Mouse (Mus musculus): ENCODE data around the gene Ttc39a. TPM values are rescaled to one million over a fixed set of nuclear protein-coding genes. Genes with fewer than 3 reads are reported as not detected.

The Ttc39a gene
- total RNA-seq, 1 experiment: 1.9 TPM

DNA sequence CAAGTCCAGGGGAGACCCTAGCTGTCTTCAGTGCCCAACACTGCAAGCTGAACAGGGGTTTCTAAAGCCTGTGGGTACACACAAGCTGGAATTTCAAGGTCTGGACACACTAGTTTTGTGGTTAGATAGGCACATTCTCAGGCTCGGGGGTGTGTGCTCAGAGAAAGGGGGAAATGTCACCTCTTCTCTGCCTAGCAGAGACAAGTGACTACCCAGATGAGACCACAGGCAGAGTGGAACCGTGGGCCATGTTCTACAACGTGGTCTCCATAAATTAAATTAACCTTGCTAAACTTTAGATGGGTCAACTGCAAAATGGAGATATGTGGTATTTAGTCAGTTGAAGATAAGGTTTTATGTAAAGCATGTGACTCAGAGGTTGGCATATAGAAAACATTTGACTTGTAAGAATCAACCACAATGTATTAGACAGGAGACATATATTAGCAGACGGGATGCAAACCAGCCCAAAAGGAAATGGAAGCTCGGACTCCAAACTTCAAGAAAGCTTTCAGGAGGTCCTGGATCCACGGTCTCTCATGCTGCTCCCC lies 13.1 kb upstream of the Ttc39a start:
- no peaks in the 10 kb centered on the region for H3K36me3 ChIP-seq (ENCODE audit: control insufficient read depth, insufficient read depth, low read length, poor library complexity, severe bottlenecking)
- H3K9ac ChIP-seq (ENCODE audit: insufficient read depth, low read depth, low read length, poor library complexity, severe bottlenecking): no peak overlapping the region
- in situ Hi-C loops (cut with MboI; ENCODE audit: low sequenced_read_pairs in 2 of 2, unreplicated experiment in 2 of 2): no loop called here
- no peak overlapping the region for H3K27ac ChIP-seq (ENCODE audit: insufficient read depth, low read depth, low read length, poor library complexity, severe bottlenecking)
- DNase-seq (ENCODE audit: low read depth, low spot score): no peak
- no peak overlapping the region for H3K4me3 ChIP-seq (ENCODE audit: insufficient read depth in 1 of 2, low read depth in 1 of 2, low read length in 2 of 2, poor library complexity in 1 of 2, severe bottlenecking in 1 of 2)
- H3K4me1 ChIP-seq (ENCODE audit: control insufficient read depth in 2 of 2, insufficient read depth in 2 of 2, low read length in 2 of 2, poor library complexity in 1 of 2): peaks cover 0 to 2% of the 10 kb centered on the region in 2 experiments; a peak in 1 of 4 replicates
- TF ChIP-seq ZC3H11A (IDR thresholded peaks at IDR 0.05; ENCODE audit: borderline replicate concordance, low read depth, low read length) (no peak), HCFC1 (IDR thresholded peaks at IDR 0.05; ENCODE audit: borderline replicate concordance, insufficient read depth, low read length) (no peak), MAFK (IDR thresholded peaks at IDR 0.05; ENCODE audit: insufficient read depth, low read depth, low read length) (no peak)
- H3K9me3 ChIP-seq (ENCODE audit: control insufficient read depth, insufficient read depth, low read depth, low read length): no peaks in the 10 kb centered on the region

DNA sequence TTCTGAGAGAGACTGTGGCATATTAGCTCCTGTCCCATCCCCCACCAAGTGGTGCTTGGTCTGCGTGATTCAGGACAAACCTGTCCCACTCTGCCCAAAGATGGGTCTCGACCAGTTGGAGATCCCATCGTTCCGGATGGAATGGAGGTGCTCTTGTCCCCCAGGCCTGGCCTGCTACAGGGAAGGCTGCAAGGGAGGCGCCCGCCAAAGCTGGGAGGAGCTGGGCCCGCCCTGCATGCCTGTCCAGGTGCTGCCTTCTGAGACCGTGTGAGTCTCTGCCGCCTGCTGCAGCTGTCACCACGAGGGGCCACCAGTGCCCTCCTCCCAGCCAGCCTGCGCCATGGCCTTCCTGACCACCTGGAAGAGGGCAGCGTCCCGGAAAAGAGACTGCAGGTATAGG lies 12.5 kb upstream of the Ttc39a start:
- no peak for TF ChIP-seq ZNF384 (IDR thresholded peaks at IDR 0.05; ENCODE audit: low read depth, low read length)
- TF ChIP-seq HCFC1 (IDR thresholded peaks at IDR 0.05; ENCODE audit: borderline replicate concordance, insufficient read depth, low read length): no peak
- TF ChIP-seq ZC3H11A (IDR thresholded peaks at IDR 0.05; ENCODE audit: borderline replicate concordance, low read depth, low read length): no peak
- TF ChIP-seq MAFK (IDR thresholded peaks at IDR 0.05; ENCODE audit: insufficient read depth, low read depth, low read length): no peak
- TF ChIP-seq CHD2 (IDR thresholded peaks at IDR 0.05; ENCODE audit: low read depth, low read length): no peak
- no peak for DNase-seq (ENCODE audit: low read depth, low spot score)
- in situ Hi-C loops (cut with MboI; ENCODE audit: low sequenced_read_pairs in 2 of 2, unreplicated experiment in 2 of 2): no loop called here
- no peaks in the 10 kb centered on the region for H3K9me3 ChIP-seq (ENCODE audit: control insufficient read depth, insufficient read depth, low read depth, low read length)
- H3K9ac ChIP-seq (ENCODE audit: insufficient read depth, low read depth, low read length, poor library complexity, severe bottlenecking): peak overlapping the region; percentile 15; the same call in 1 of the 2 replicates
- no peaks in the 10 kb centered on the region for H3K36me3 ChIP-seq (ENCODE audit: control insufficient read depth, insufficient read depth, low read length, poor library complexity, severe bottlenecking)
- no peak overlapping the region for H3K27ac ChIP-seq (ENCODE audit: insufficient read depth, low read depth, low read length, poor library complexity, severe bottlenecking)
- H3K4me1 ChIP-seq (ENCODE audit: control insufficient read depth in 2 of 2, insufficient read depth in 2 of 2, low read length in 2 of 2, poor library complexity in 1 of 2): peaks cover 0 to 2% of the 10 kb centered on the region in 2 experiments; a peak in 1 of 4 replicates
- peak overlapping the region; percentile 14 to 16; a peak in 2 of 4 replicates for H3K4me3 ChIP-seq (ENCODE audit: insufficient read depth in 1 of 2, low read depth in 1 of 2, low read length in 2 of 2, poor library complexity in 1 of 2, severe bottlenecking in 1 of 2)

DNA sequence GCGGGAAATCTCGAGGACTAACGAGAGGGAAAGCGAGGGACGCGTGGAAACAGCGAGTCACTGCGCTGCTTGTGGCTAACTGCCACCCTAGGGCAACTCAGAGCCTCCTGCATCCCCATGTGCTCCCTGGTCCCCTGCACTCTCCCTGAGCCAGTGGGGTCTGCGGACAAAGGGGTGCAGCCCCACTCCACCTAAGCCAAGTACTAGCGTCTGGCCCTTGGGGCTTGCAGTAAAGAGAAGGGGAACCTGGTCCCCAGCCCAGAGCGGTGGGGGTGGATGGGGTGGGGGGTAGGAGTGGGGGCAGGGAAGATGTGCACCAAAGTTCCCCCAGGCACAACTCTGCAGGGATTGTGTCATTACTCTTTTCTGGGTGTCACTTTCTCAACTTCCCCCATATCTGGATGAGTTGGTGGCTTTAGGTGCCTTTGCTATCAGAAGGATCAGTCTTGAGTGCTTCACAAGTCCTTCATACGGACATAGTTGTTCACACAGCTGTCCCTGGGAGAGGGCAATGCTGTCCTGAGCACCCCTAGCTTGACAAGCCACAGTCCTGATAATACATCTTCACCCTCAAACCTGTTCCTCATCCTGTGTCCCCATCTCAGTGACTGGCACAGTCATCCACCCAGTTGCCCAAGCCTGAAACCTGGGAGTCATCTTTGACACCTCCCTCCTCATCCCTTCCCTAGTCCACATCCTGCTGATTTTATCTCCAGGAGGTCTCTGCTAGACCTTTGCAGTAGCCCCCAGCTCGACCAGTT lies 11.9 kb upstream of the Ttc39a start:
- no peak overlapping the region for H3K27ac ChIP-seq (ENCODE audit: insufficient read depth, low read depth, low read length, poor library complexity, severe bottlenecking)
- in situ Hi-C loops (cut with MboI; ENCODE audit: low sequenced_read_pairs in 2 of 2, unreplicated experiment in 2 of 2): no loop called here
- no peaks in the 10 kb centered on the region for H3K36me3 ChIP-seq (ENCODE audit: control insufficient read depth, insufficient read depth, low read length, poor library complexity, severe bottlenecking)
- peak overlapping the region; percentile 15; the same call in 1 of the 2 replicates for H3K9ac ChIP-seq (ENCODE audit: insufficient read depth, low read depth, low read length, poor library complexity, severe bottlenecking)
- DNase-seq (ENCODE audit: low read depth, low spot score): no peak
- TF ChIP-seq ZNF384 (IDR thresholded peaks at IDR 0.05; ENCODE audit: low read depth, low read length): no peak
- no peak for TF ChIP-seq ZC3H11A (IDR thresholded peaks at IDR 0.05; ENCODE audit: borderline replicate concordance, low read depth, low read length)
- TF ChIP-seq HCFC1 (IDR thresholded peaks at IDR 0.05; ENCODE audit: borderline replicate concordance, insufficient read depth, low read length): no peak
- TF ChIP-seq CHD2 (IDR thresholded peaks at IDR 0.05; ENCODE audit: low read depth, low read length): no peak
- no peak for TF ChIP-seq MAFK (IDR thresholded peaks at IDR 0.05; ENCODE audit: insufficient read depth, low read depth, low read length)
- H3K4me1 ChIP-seq (ENCODE audit: control insufficient read depth in 2 of 2, insufficient read depth in 2 of 2, low read length in 2 of 2, poor library complexity in 1 of 2): peaks cover 0 to 2% of the 10 kb centered on the region in 2 experiments; a peak in 1 of 4 replicates
- H3K4me3 ChIP-seq (ENCODE audit: insufficient read depth in 1 of 2, low read depth in 1 of 2, low read length in 2 of 2, poor library complexity in 1 of 2, severe bottlenecking in 1 of 2): peak overlapping the region; percentile 14 to 16; a peak in 2 of 4 replicates
- no peaks in the 10 kb centered on the region for H3K9me3 ChIP-seq (ENCODE audit: control insufficient read depth, insufficient read depth, low read depth, low read length)

DNA sequence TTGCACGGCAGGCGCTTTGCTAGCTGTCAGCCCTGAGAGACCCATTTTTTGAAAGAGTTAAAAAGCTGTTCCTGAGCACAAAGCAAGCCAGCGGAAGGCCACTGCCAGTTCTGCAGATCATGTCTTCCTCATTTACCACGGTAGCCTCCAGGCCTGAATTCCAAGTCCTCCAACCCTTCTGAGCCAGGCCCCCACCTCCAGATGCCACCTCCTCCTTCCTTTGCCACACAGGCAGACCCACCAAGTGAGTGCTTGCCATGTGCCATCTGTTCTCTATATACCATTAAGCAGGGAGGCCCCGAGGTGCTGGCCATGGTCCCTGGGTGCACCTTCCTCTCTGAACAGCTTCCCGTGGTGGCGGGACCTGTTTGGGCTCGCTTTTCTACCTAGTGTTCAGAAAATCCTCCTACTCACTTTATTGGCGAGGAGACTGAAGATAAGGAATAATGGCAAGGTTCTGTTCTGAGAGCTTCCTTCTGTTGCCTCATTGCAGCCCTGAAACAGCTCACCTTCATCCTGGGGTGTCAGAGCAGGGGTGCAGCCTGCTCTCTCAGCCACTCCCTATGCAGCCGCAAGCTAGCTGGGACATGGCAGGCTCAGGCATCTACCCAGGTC lies 6.0 kb upstream of the Ttc39a start:
- Histone ChIP-seq H3K27ac (ENCODE audit: insufficient read depth, low read depth, low read length, poor library complexity, severe bottlenecking) (no peak overlapping the region), H3K9me3 (ENCODE audit: control insufficient read depth, insufficient read depth, low read depth, low read length) (no peaks in the 10 kb centered on the region), H3K4me1 (ENCODE audit: control insufficient read depth in 2 of 2, insufficient read depth in 2 of 2, low read length in 2 of 2, poor library complexity in 1 of 2) (no peaks in the 10 kb centered on the region), H3K9ac (ENCODE audit: insufficient read depth, low read depth, low read length, poor library complexity, severe bottlenecking) (no peak overlapping the region), H3K4me3 (ENCODE audit: insufficient read depth in 1 of 2, low read depth in 1 of 2, low read length in 2 of 2, poor library complexity in 1 of 2, severe bottlenecking in 1 of 2) (no peak overlapping the region), H3K36me3 (ENCODE audit: control insufficient read depth, insufficient read depth, low read length, poor library complexity, severe bottlenecking) (no peaks in the 10 kb centered on the region)
- in situ Hi-C loops (cut with MboI; ENCODE audit: low sequenced_read_pairs in 2 of 2, unreplicated experiment in 2 of 2): no loop called here
- TF ChIP-seq CHD2 (IDR thresholded peaks at IDR 0.05; ENCODE audit: low read depth, low read length) (no peak), ZNF384 (IDR thresholded peaks at IDR 0.05; ENCODE audit: low read depth, low read length) (no peak), ZC3H11A (IDR thresholded peaks at IDR 0.05; ENCODE audit: borderline replicate concordance, low read depth, low read length) (no peak), MAFK (IDR thresholded peaks at IDR 0.05; ENCODE audit: insufficient read depth, low read depth, low read length) (no peak), HCFC1 (IDR thresholded peaks at IDR 0.05; ENCODE audit: borderline replicate concordance, insufficient read depth, low read length) (no peak)
- no peak for DNase-seq (ENCODE audit: low read depth, low spot score)

Measured in ES-E14 (cell line).